Mouse (Mus musculus): ENCODE measurements around the gene Kif18b.

DNA sequence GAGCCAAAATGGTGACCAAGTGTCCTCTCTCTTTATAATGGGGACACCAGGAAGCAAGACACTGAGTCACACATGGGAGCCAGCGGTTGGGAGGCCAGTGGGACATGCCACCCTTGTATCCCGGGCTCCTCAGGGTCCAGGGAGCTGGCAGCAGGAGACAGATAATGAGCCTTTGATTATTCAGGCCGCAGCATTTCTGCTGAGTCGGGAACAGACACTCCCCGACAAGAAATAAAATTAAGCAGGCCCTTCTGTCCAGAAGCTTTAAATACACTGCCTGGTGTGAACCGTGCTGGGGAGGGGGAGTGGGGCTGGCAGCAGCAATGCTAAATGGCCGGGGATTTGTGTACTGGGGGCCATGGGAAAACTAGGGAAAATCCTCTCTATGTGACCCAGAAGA lies 13.5 kb downstream of the Kif18b start:
- TF ChIP-seq CTCF (IDR thresholded peaks at IDR 0.05; ENCODE audit: low read depth) (no peak), EP300 (optimal IDR thresholded peaks at IDR 0.05) (no peak)

Data from stomach, postnatal 0 days (tissue).